8 mouse cellular contexts compared by ENCODE assay signal in the genomic region with DNA sequence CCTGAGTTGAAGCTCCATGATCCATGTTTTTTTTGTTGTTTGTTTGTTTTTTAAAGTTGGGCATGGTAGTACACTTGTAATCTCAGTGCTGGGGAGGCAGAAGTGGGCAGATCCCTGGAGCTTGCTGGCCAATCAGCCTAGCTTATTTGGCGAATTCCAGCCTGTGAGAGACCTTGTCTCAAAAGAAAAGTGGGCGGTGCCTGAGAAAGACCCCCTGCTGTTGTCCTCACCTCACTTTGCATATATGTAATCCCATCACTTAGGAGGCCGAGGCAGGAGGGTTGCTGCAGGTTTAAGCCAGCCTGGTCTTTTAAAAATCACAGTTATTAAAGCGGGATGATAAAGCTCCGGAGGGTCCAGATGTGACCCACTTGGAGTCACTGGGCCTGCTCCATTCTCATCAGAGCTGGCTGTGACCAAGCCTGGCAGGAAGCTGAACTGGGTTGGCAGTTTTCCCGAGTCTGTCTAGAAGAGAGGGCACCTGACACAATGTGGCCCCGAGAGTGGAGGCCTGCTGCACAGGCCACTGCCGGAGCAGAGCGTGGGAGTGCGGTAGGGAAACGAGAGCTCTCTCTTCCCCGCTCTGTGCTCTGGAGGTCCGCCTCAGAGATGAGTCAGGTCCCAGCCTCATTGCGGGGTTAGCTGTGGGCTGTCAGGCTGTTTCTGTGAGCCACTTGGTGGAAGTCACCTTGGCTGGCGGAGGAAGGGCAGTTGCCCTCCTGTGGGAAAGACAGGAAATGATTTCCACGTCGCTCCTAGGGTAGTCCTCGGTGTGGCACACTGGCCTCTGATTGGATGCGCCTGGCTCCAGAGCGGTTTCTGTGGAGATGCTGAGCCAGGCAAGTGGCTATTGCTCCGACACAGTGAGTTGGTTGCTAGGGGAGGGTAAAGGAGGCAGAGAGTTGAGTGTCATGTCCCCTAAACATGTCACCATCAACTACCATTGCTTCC. TPM values are rescaled to one million over a fixed set of nuclear protein-coding genes. Genes with fewer than 3 reads are reported as not detected.
DNase-seq lines count a peak whose midpoint lies in the region; ATAC-seq lines count a peak whose summit lies in the region.

No protein-coding gene starts in this region.

- peaks cover 9% of the 10 kb centered on the region; the same call in 1 of the 2 replicates for H3K36me3 ChIP-seq in neural tube, embryonic 11.5 days (ENCODE audit: control insufficient read depth, insufficient read depth, low read length)
- H3K36me3 ChIP-seq in embryonic facial prominence, embryonic 10.5 days (replicated peaks) = peaks cover 23% of the 10 kb centered on the region

- 67% methylated on average over 21 of the region's 21 CpGs for WGBS in neural tube, embryonic 11.5 days
- WGBS in embryonic facial prominence, embryonic 10.5 days = 67% methylated on average over 21 of the region's 21 CpGs

- H3K27me3 ChIP-seq in neural tube, embryonic 11.5 days (ENCODE audit: control insufficient read depth, insufficient read depth, low read length) = no peaks in the 10 kb centered on the region
- H3K27me3 ChIP-seq in embryonic facial prominence, embryonic 10.5 days (replicated peaks; ENCODE audit: low read depth, poor library complexity, severe bottlenecking) = no peaks in the 10 kb centered on the region

- H3K9ac ChIP-seq in neural tube, embryonic 11.5 days (ENCODE audit: low read length) = no peak overlapping the region

- no peak overlapping the region for H3K27ac ChIP-seq in neural tube, embryonic 11.5 days (ENCODE audit: low read depth, low read length)
- H3K27ac ChIP-seq in embryonic facial prominence, embryonic 10.5 days (replicated peaks) = peak overlapping the region; percentile 64; the same call in 1 of the 2 replicates

- peak; percentile 49 for DNase-seq in neural tube, embryonic 11.5 days (ENCODE audit: low spot score)
- DNase-seq in neural tube, embryonic 10.5 days (ENCODE audit: extremely low spot score, low spot score) = no peak
- peak; percentile 36 for DNase-seq in embryonic facial prominence, embryonic 10.5 days (ENCODE audit: low spot score)
- DNase-seq in heart, postnatal 10 days = peak; percentile 84 to 88
- DNase-seq in kidney, postnatal 36 days = peak; percentile 54 to 61
- peak; percentile 32 to 41 for DNase-seq in lung, postnatal 4 days
- no peak for DNase-seq in liver
- no peak for DNase-seq in gastrocnemius, adult 18-20 months (ENCODE audit: low spot score)

- H3K4me1 ChIP-seq in neural tube, embryonic 11.5 days (ENCODE audit: control insufficient read depth, insufficient read depth, low read length) = peaks cover 6% of the 10 kb centered on the region; the same call in 1 of the 2 replicates
- H3K4me1 ChIP-seq in embryonic facial prominence, embryonic 10.5 days = peaks cover 25% of the 10 kb centered on the region

- H3K4me2 ChIP-seq in neural tube, embryonic 11.5 days (ENCODE audit: low read depth) = no peak overlapping the region

- intact Hi-C loops in heart, postnatal 10 days (cut with DNase I) = loop anchor here (5.0 kb wide), 1 partner anchor 197 kb away; no protein-coding TSS in a partner anchor

- ATAC-seq in neural tube, embryonic 11.5 days (ENCODE audit: insufficient read depth, low FRiP score, low TSS enrichment) = peak; percentile 50; the same call in 1 of the 2 replicates

- no peak overlapping the region for H3K4me3 ChIP-seq in neural tube, embryonic 11.5 days (ENCODE audit: low read depth, low read length)
- H3K4me3 ChIP-seq in embryonic facial prominence, embryonic 10.5 days = no peak overlapping the region

- H3K9me3 ChIP-seq in neural tube, embryonic 11.5 days (ENCODE audit: control insufficient read depth, low read length) = no peaks in the 10 kb centered on the region
- no peaks in the 10 kb centered on the region for H3K9me3 ChIP-seq in embryonic facial prominence, embryonic 10.5 days

RNA-seq across cellular contexts. Expression of gene Mrps23, which starts 11.0 kb away (rescaled TPM):
- polyA plus RNA-seq in neural tube, embryonic 11.5 days (2014; fragmentation: Nextera tagmentation; extraction: Ambion mirVana) = 76.3 and 85.5 TPM in 2 replicates
- polyA plus RNA-seq in embryonic facial prominence, embryonic 10.5 days (2016; fragmentation: Nextera tagmentation; extraction: Ambion mirVana) = 60.4 and 71.7 TPM in 2 replicates
- total RNA-seq in heart, postnatal 10 days (2021) = 100 to 1,000 TPM; 250 to 256 TPM
- 100 to 1,000 TPM; 147 to 169 TPM for total RNA-seq in gastrocnemius, adult 18-20 months (2021)

Comparison
In these comparisons a context has a peak if more than half of its experiments do, and no peak if none do; other contexts are left out.
1. DNase-seq: peak in neural tube, embryonic 11.5 days (single experiment), embryonic facial prominence, embryonic 10.5 days (single experiment), heart, postnatal 10 days (2 of 2), kidney, postnatal 36 days (2 of 2) and lung, postnatal 4 days (2 of 2); none in neural tube, embryonic 10.5 days (single experiment), liver (single experiment) and gastrocnemius, adult 18-20 months (single experiment).